Mouse (Mus musculus): ENCODE results near the gene Klf16.

- TF ChIP-seq ZNF384 (IDR thresholded peaks at IDR 0.05; ENCODE audit: low read depth, low read length) (no peak), MAFK (IDR thresholded peaks at IDR 0.05; ENCODE audit: insufficient read depth, low read depth, low read length) (no peak), CHD2 (IDR thresholded peaks at IDR 0.05; ENCODE audit: low read depth, low read length) (no peak), HCFC1 (IDR thresholded peaks at IDR 0.05; ENCODE audit: borderline replicate concordance, insufficient read depth, low read length) (peak; percentile 18; the same call in 1 of the 2 replicates), ZC3H11A (IDR thresholded peaks at IDR 0.05; ENCODE audit: borderline replicate concordance, low read depth, low read length) (no peak)
Measured at GRCm38 (mm10) chr10:80622661-80623456, 45.7 kb upstream of the Klf16 start, which contains the start of gene Csnk1g2.
